23 mouse cellular contexts compared by ENCODE assay signal in genomic region chr12:98108039-98108438, GRCm38 (mm10).
DNase-seq lines count a peak whose midpoint lies in the region; ATAC-seq lines count a peak whose summit lies in the region.
"Had no signal": no experiment of that assay in that cellular context is flagged by ENCODE, and none has a peak within 500 bp of the region (broad histone marks: within the 10 kb centered on the region; RNA-seq: fewer than 3 reads in every experiment).

No protein-coding gene starts in this region.

- peak overlapping the region; percentile 16 for H3K4me2 ChIP-seq in embryonic facial prominence, embryonic 14.5 days (ENCODE audit: low read depth, low read length)
- H3K4me2 ChIP-seq in limb, embryonic 11.5 days (ENCODE audit: low read depth, severe bottlenecking), result no peak overlapping the region
- H3K4me2 ChIP-seq: forebrain, embryonic 13.5 days; heart, embryonic 12.5 days; hindbrain, embryonic 13.5 days; intestine, embryonic 15.5 days; neural tube, embryonic 12.5 days had no signal

- 37% methylated on average over 9 of the region's 9 CpGs for WGBS in embryonic facial prominence, embryonic 14.5 days
- WGBS in limb, embryonic 11.5 days, result 42% methylated on average over 9 of the region's 9 CpGs

- no peak overlapping the region for H3K9ac ChIP-seq in embryonic facial prominence, embryonic 14.5 days (ENCODE audit: low read depth, low read length)
- H3K9ac ChIP-seq in limb, embryonic 11.5 days (ENCODE audit: low read length), result no peak overlapping the region
- H3K9ac ChIP-seq: forebrain, embryonic 13.5 days; heart, embryonic 12.5 days; hindbrain, embryonic 13.5 days; intestine, embryonic 15.5 days; liver, postnatal 0 days; neural tube, embryonic 12.5 days had no signal

- H3K9me3 ChIP-seq in embryonic facial prominence, embryonic 14.5 days (ENCODE audit: control insufficient read depth, low read length), result no peaks in the 10 kb centered on the region
- H3K9me3 ChIP-seq in limb, embryonic 11.5 days (ENCODE audit: control insufficient read depth, low read length), result no peaks in the 10 kb centered on the region
- H3K9me3 ChIP-seq: forebrain, embryonic 13.5 days; heart, embryonic 12.5 days; hindbrain, embryonic 13.5 days; intestine, embryonic 15.5 days; neural tube, embryonic 12.5 days had no signal

- H3K4me3 ChIP-seq in embryonic facial prominence, embryonic 14.5 days (ENCODE audit: low read depth, low read length), result no peak overlapping the region
- H3K4me3 ChIP-seq in limb, embryonic 11.5 days (ENCODE audit: low read depth, low read length), result no peak overlapping the region
- H3K4me3 ChIP-seq: forebrain, embryonic 13.5 days; heart, embryonic 12.5 days; hindbrain, embryonic 13.5 days; intestine, embryonic 15.5 days; neural tube, embryonic 12.5 days had no signal

- DNase-seq in NIH3T3 (ENCODE audit: low read depth), result peak; percentile 28
- peak; percentile 62 for DNase-seq in embryo, embryonic 11 days
- peak; percentile 83 for DNase-seq in embryonic facial prominence, embryonic 14.5 days (ENCODE audit: low spot score)
- peak; percentile 28 for DNase-seq in limb, embryonic 11.5 days (ENCODE audit: low spot score)
- no peak for DNase-seq in lung, postnatal 4 days
- DNase-seq in gastrocnemius, postnatal 4 days (ENCODE audit: low spot score in 2 of 2), result no peak
- no peak for DNase-seq in kidney, postnatal 36 days
- DNase-seq in cerebellum, postnatal 36 days, result no peak
- DNase-seq: adrenal gland, postnatal 14 days; cerebellum, postnatal 10 days; heart, postnatal 14 days; kidney, adult 9 months; kidney, postnatal 4 days; liver, postnatal 0 days; lung, postnatal 14 days; spleen, adult 18-20 months; thymus, postnatal 4 days had no signal

- ATAC-seq in embryonic facial prominence, embryonic 14.5 days (ENCODE audit: low read depth), result peak; percentile 47; the same call in 1 of the 2 replicates
- peak; percentile 69 for ATAC-seq in limb, embryonic 11.5 days (ENCODE audit: insufficient number of reproducible peaks, low FRiP score, low TSS enrichment, low read depth)
- ATAC-seq: CD4-positive, CD25-positive, alpha-beta regulatory T cell, adult 4 months; intestine, embryonic 15.5 days; liver, postnatal 0 days had no signal

- H3K36me3 ChIP-seq in embryonic facial prominence, embryonic 14.5 days (ENCODE audit: control insufficient read depth, insufficient read depth, low read length), result no peaks in the 10 kb centered on the region
- H3K36me3 ChIP-seq in limb, embryonic 11.5 days (ENCODE audit: control insufficient read depth, insufficient read depth, low read length), result no peaks in the 10 kb centered on the region
- H3K36me3 ChIP-seq: heart, embryonic 12.5 days; hindbrain, embryonic 13.5 days; intestine, embryonic 15.5 days; neural tube, embryonic 12.5 days had no signal

- H3K4me1 ChIP-seq in embryonic facial prominence, embryonic 14.5 days (ENCODE audit: control insufficient read depth, insufficient read depth, low read length), result peaks cover 13% of the 10 kb centered on the region
- peaks cover 10% of the 10 kb centered on the region for H3K4me1 ChIP-seq in limb, embryonic 11.5 days (ENCODE audit: control insufficient read depth, insufficient read depth, low read length)
- H3K4me1 ChIP-seq: heart, embryonic 12.5 days; intestine, embryonic 15.5 days; neural tube, embryonic 12.5 days had no signal

- no peaks in the 10 kb centered on the region for H3K27me3 ChIP-seq in embryonic facial prominence, embryonic 14.5 days (replicated peaks; ENCODE audit: control insufficient read depth, insufficient read depth, low read length)
- H3K27me3 ChIP-seq in limb, embryonic 11.5 days (ENCODE audit: control insufficient read depth, insufficient read depth, low read length), result no peaks in the 10 kb centered on the region
- H3K27me3 ChIP-seq: forebrain, embryonic 13.5 days; heart, embryonic 12.5 days; hindbrain, embryonic 13.5 days; intestine, embryonic 15.5 days; neural tube, embryonic 12.5 days had no signal

- peak overlapping the region; percentile 19 for H3K27ac ChIP-seq in embryonic facial prominence, embryonic 14.5 days (replicated peaks; ENCODE audit: low read depth, low read length)
- no peak overlapping the region for H3K27ac ChIP-seq in limb, embryonic 11.5 days (replicated peaks; ENCODE audit: low read depth, low read length)
- H3K27ac ChIP-seq: forebrain, embryonic 13.5 days; hindbrain, embryonic 13.5 days; intestine, embryonic 15.5 days; neural tube, embryonic 12.5 days had no signal

Comparison
In these comparisons a context has a peak if more than half of its experiments do, and no peak if none do; other contexts are left out.
1. DNase-seq: peak in NIH3T3 (single experiment), embryo, embryonic 11 days (single experiment), embryonic facial prominence, embryonic 14.5 days (single experiment) and limb, embryonic 11.5 days (single experiment); none in lung, postnatal 4 days (0 of 2), gastrocnemius, postnatal 4 days (0 of 2), kidney, postnatal 36 days (0 of 2) and cerebellum, postnatal 36 days (0 of 2).